Mouse (Mus musculus): ENCODE data around the gene Tmprss4. TPM values are rescaled to one million over a fixed set of nuclear protein-coding genes. Genes with fewer than 3 reads are reported as not detected.

The Tmprss4 gene
- polyA plus RNA-seq, 1 experiment from 2014 or later: not detected

DNA sequence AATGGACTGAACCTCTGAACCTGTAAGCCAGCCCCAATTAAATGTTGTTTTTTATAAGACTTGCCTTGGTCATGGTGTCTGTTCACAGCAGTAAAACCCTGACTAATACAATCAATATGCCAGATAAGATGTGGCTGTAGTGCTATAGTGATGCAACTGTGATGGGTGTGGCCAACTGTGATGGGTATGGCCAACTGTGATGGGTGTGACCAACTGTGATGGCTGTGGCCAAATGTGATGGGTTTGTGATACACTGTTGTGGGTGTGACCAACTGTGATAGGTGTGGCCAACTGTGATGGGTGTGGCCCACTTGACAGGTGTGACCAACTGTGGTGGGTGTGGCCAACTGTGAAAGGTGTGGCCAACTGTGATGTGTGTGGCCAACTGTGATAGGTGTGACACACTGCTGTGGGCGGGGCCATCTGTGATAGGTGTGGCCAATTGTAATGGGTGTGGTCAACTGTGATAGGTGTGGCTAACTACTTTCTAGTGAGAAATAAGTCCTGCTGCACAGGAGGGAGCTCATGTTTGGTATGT, 32.8 kb downstream of the Tmprss4 start:
- Histone ChIP-seq H3K27ac (no peak overlapping the region), H3K4me3 (replicated peaks) (no peak overlapping the region), H3K36me3 (no peaks in the 10 kb centered on the region), H3K9ac (replicated peaks) (no peak overlapping the region), H3K4me1 (replicated peaks) (no peaks in the 10 kb centered on the region), H3K27me3 (no peaks in the 10 kb centered on the region), H3K4me2 (no peak overlapping the region), H3K9me3 (0 out of 2 replicates have a peak, but pooled peaks cover 4% of the 10 kb centered on the region)
- 70% methylated on average over 1 of the region's 1 CpGs for WGBS
- ATAC-seq (ENCODE audit: insufficient number of reproducible peaks, insufficient read depth, low FRiP score, low TSS enrichment, low read depth): no peak

DNA sequence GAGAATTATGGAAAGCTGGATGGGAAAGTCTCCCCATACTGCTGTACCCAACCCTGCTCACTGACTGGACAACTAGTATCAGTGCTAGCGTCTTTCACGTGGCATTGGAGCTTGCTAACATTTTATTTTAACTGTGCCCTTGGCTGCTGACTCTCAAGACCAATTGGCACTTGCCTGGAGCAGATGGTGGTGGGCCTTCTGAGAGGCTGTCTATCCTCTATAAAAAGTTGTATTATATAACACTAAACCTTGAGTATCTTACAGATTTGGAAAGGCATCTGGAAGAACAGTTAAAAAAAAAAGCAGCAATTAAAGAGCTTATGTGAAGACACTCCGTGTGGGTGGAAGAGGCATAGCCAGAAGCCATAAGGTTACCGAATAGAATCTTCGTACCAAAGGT, 33.7 kb downstream of the Tmprss4 start:
- Histone ChIP-seq H3K4me3 (replicated peaks) (no peak overlapping the region), H3K9ac (replicated peaks) (no peak overlapping the region), H3K27me3 (no peaks in the 10 kb centered on the region), H3K4me2 (no peak overlapping the region), H3K27ac (no peak overlapping the region), H3K36me3 (no peaks in the 10 kb centered on the region), H3K4me1 (replicated peaks) (no peaks in the 10 kb centered on the region), H3K9me3 (0 out of 2 replicates have a peak, but pooled peaks cover 4% of the 10 kb centered on the region)
- no peak for ATAC-seq (ENCODE audit: insufficient number of reproducible peaks, insufficient read depth, low FRiP score, low TSS enrichment, low read depth)
- WGBS: 86% methylated on average over 5 of the region's 5 CpGs

DNA sequence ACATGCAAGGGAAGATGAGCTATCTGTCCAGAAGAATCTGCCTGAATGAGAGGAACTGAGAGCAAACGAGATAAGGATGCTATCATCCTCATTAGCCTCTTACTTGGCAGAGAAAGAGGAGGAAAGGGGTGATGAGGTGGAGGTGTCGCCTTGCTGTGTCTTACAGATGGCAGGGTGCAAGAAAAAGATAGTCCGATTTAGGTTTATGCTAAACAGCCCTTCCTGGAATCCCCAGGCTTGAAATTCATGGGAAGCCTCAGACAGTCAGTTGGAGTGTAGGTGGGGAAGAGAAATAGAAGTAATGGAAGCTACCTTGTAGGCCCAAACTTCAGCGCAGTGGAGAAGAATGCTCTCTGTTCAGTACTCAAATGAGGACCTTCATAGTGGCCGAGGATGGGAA, 36.0 kb downstream of the Tmprss4 start:
- 0 out of 2 replicates have a peak, but pooled peaks cover 4% of the 10 kb centered on the region for H3K9me3 ChIP-seq
- ATAC-seq (ENCODE audit: insufficient number of reproducible peaks, insufficient read depth, low FRiP score, low TSS enrichment, low read depth): no peak
- no peaks in the 10 kb centered on the region for H3K27me3 ChIP-seq
- no peaks in the 10 kb centered on the region for H3K4me1 ChIP-seq (replicated peaks)
- H3K27ac ChIP-seq: no peak overlapping the region
- no peak overlapping the region for H3K9ac ChIP-seq (replicated peaks)
- 76% methylated on average over 5 of the region's 5 CpGs for WGBS
- H3K36me3 ChIP-seq: no peaks in the 10 kb centered on the region
- H3K4me2 ChIP-seq: no peak overlapping the region
- H3K4me3 ChIP-seq (replicated peaks): no peak overlapping the region

DNA sequence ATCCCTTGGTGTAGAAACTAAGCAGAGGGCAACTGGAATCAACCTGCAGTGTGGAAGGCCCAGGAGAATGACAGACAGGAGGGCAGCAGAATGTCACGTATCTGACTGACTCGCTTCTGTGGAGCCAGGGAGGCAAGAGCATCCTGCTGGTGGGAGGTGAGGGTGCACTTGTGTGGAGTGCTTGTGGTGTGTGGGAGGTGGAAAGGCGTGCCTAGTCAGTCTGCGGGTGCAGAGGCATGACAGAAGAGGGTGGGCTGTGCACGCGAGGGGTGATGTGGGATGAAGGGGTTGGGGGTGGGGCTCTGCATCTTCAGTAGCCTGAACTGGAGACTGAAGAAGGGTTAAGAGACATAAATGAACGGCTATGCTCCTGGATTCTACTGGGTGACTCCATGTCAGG, 50.5 kb downstream of the Tmprss4 start:
- H3K4me1 ChIP-seq (replicated peaks): no peaks in the 10 kb centered on the region
- no peak for ATAC-seq (ENCODE audit: insufficient number of reproducible peaks, insufficient read depth, low FRiP score, low TSS enrichment, low read depth)
- H3K9me3 ChIP-seq: no peaks in the 10 kb centered on the region
- H3K9ac ChIP-seq (replicated peaks): no peak overlapping the region
- H3K4me3 ChIP-seq (replicated peaks): no peak overlapping the region
- no peaks in the 10 kb centered on the region; the same call in none of the 2 replicates for H3K27me3 ChIP-seq
- H3K4me2 ChIP-seq: no peak overlapping the region
- no peaks in the 10 kb centered on the region for H3K36me3 ChIP-seq
- WGBS: 73% methylated on average over 7 of the region's 7 CpGs
- H3K27ac ChIP-seq: no peak overlapping the region

DNA sequence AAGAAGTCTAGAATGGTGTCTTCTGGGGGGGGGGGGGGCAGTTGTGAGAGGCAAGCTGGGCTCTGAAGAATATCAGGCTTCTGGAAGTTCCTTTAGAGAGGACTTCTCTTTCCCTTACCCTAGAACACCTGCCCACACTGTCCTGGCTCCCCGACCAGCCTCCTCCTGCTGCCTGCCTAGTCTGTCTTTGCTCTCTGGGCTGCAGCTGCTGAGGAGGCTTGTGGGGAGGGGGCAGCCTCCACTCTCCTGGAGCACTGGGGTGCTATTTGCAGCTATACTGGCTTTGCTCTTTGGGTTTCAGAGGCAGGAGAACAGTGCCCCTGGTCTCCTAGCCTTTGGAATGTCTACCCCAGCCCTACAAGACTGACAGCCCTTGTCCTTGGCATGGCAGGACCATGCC, 53.0 kb downstream of the Tmprss4 start:
- H3K4me2 ChIP-seq: no peak overlapping the region
- H3K36me3 ChIP-seq: no peaks in the 10 kb centered on the region
- H3K4me3 ChIP-seq (replicated peaks): no peak overlapping the region
- peaks cover 6% of the 10 kb centered on the region for H3K27me3 ChIP-seq
- H3K9me3 ChIP-seq: no peaks in the 10 kb centered on the region
- H3K27ac ChIP-seq: no peak overlapping the region
- H3K4me1 ChIP-seq (replicated peaks): peaks cover 2% of the 10 kb centered on the region
- H3K9ac ChIP-seq (replicated peaks): no peak overlapping the region
- WGBS: 59% methylated on average over 1 of the region's 1 CpGs
- no peak for ATAC-seq (ENCODE audit: insufficient number of reproducible peaks, insufficient read depth, low FRiP score, low TSS enrichment, low read depth)

GRCm38 (mm10) chr9:45146267-45146597, 57.7 kb downstream of the Tmprss4 start:
- under 1% methylated on average over 5 of the region's 5 CpGs for WGBS
- Histone ChIP-seq H3K9ac (replicated peaks) (peak overlapping the region; percentile 50; the same call in 1 of the 2 replicates), H3K4me1 (replicated peaks) (peaks cover 17% of the 10 kb centered on the region), H3K27ac (no peak overlapping the region), H3K27me3 (peaks cover 41% of the 10 kb centered on the region), H3K9me3 (no peaks in the 10 kb centered on the region), H3K4me3 (replicated peaks) (peak overlapping the region; percentile 46), H3K4me2 (peak overlapping the region; percentile 88), H3K36me3 (no peaks in the 10 kb centered on the region)
- 0 out of 2 replicates have a peak, but pooled peaks have one; percentile 22 for ATAC-seq (ENCODE audit: insufficient number of reproducible peaks, insufficient read depth, low FRiP score, low TSS enrichment, low read depth)

DNA sequence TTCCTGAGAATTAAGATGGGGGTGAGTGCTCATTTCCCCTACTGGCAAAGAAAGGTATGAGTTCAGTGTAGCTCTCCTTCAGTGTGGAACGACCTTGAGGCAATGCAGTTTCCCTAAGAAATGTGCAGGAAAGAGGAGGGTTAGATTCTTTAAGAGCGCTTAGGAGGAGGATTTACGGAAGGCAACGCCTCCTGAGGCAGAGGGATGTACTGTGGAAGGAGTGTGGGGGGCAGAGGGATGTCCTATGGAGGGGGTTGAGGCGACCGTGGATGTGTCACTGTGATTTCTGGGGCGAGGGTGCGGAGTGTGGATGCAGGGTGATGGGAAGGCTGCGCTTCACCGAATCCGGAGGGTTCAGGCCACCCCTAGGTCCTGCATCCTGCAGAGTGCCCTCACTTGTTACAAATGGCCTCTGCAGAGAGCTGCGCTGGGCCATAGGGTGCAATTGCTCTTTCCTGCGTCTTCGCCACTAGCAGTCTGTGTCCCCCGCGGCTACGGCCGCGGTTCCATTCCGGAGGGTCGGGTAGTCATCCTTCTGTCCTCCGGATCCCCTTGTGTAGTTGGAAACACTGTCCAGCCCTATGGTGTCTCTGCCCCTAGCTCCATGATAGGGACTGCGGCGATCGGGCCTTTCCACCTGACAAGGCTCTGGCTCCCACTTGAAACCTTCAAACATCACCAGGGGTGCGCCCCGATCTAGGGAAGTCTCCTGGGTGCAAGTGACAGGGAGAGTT, 58.2 kb downstream of the Tmprss4 start:
- H3K36me3 ChIP-seq: no peaks in the 10 kb centered on the region
- H3K27ac ChIP-seq: no peak overlapping the region
- no peaks in the 10 kb centered on the region for H3K9me3 ChIP-seq
- peak overlapping the region; percentile 88 for H3K4me2 ChIP-seq
- H3K9ac ChIP-seq (replicated peaks): peak overlapping the region; percentile 50; the same call in 1 of the 2 replicates
- WGBS: 3% methylated on average over 27 of the region's 27 CpGs
- 0 out of 2 replicates have a peak, but pooled peaks have one; percentile 35 for ATAC-seq (ENCODE audit: insufficient number of reproducible peaks, insufficient read depth, low FRiP score, low TSS enrichment, low read depth)
- peaks cover 22% of the 10 kb centered on the region for H3K4me1 ChIP-seq (replicated peaks)
- H3K4me3 ChIP-seq (replicated peaks): peak overlapping the region; percentile 46
- H3K27me3 ChIP-seq: peaks cover 44% of the 10 kb centered on the region

GRCm38 (mm10) chr9:45142686-45143085, 61.2 kb downstream of the Tmprss4 start:
- ATAC-seq (ENCODE audit: insufficient number of reproducible peaks, insufficient read depth, low FRiP score, low TSS enrichment, low read depth): no peak
- peaks cover 70% of the 10 kb centered on the region for H3K27me3 ChIP-seq
- H3K4me3 ChIP-seq (replicated peaks): no peak overlapping the region
- H3K4me1 ChIP-seq (replicated peaks): peaks cover 38% of the 10 kb centered on the region
- H3K27ac ChIP-seq: no peak overlapping the region
- H3K36me3 ChIP-seq: no peaks in the 10 kb centered on the region
- no peak overlapping the region for H3K9ac ChIP-seq (replicated peaks)
- no peaks in the 10 kb centered on the region for H3K9me3 ChIP-seq
- no peak overlapping the region for H3K4me2 ChIP-seq
- WGBS: 54% methylated on average over 3 of the region's 3 CpGs

GRCm38 (mm10) chr9:45140945-45141344, 62.9 kb downstream of the Tmprss4 start:
- Histone ChIP-seq H3K27me3 (peaks cover 85% of the 10 kb centered on the region), H3K4me3 (replicated peaks) (no peak overlapping the region), H3K9me3 (no peaks in the 10 kb centered on the region), H3K4me2 (no peak overlapping the region), H3K9ac (replicated peaks) (no peak overlapping the region), H3K27ac (no peak overlapping the region), H3K4me1 (replicated peaks) (peaks cover 52% of the 10 kb centered on the region), H3K36me3 (no peaks in the 10 kb centered on the region)
- 26% methylated on average over 7 of the region's 7 CpGs for WGBS
- ATAC-seq (ENCODE audit: insufficient number of reproducible peaks, insufficient read depth, low FRiP score, low TSS enrichment, low read depth): no peak

GRCm38 (mm10) chr9:45139082-45139481, 64.8 kb downstream of the Tmprss4 start:
- Histone ChIP-seq H3K27me3 (peaks cover 80% of the 10 kb centered on the region), H3K9ac (replicated peaks) (peak overlapping the region; percentile 57), H3K4me2 (peak overlapping the region; percentile 88), H3K4me1 (replicated peaks) (peaks cover 62% of the 10 kb centered on the region), H3K36me3 (no peaks in the 10 kb centered on the region), H3K4me3 (replicated peaks) (peak overlapping the region; percentile 47), H3K9me3 (no peaks in the 10 kb centered on the region), H3K27ac (no peak overlapping the region)
- WGBS: 1% methylated on average over 7 of the region's 7 CpGs
- no peak for ATAC-seq (ENCODE audit: insufficient number of reproducible peaks, insufficient read depth, low FRiP score, low TSS enrichment, low read depth)

- H3K4me1 ChIP-seq (replicated peaks): peaks cover 66% of the 10 kb centered on the region
- H3K4me2 ChIP-seq: peak within 1 kb of the TSS; percentile 88
- H3K27ac ChIP-seq: no peak within 1 kb of the TSS
- ATAC-seq (ENCODE audit: insufficient number of reproducible peaks, insufficient read depth, low FRiP score, low TSS enrichment, low read depth): no peak
- no peaks in the 10 kb centered on the region for H3K9me3 ChIP-seq
- peak within 1 kb of the TSS; percentile 57 for H3K9ac ChIP-seq (replicated peaks)
- H3K36me3 ChIP-seq: no peaks in the 10 kb centered on the region
- H3K27me3 ChIP-seq: peaks cover 74% of the 10 kb centered on the region
- H3K4me3 ChIP-seq (replicated peaks): peak within 1 kb of the TSS; percentile 47
- WGBS: under 1% methylated on average over 76 of the region's 76 CpGs
Observed at GRCm38 (mm10) chr9:45138191-45139032, 65.5 kb downstream of the Tmprss4 start, which contains the start of gene Scn4b. Scn4b (plus strand) TSS chr9:45138395.
